Mouse (Mus musculus): ENCODE measurements at regions not wholly inside any gene's neighbourhood (a gene's known extent, or its start where the extent isn't known, plus 50 kb on each side); places are given as distances from the start of the nearest gene placed in this dataset.

DNA sequence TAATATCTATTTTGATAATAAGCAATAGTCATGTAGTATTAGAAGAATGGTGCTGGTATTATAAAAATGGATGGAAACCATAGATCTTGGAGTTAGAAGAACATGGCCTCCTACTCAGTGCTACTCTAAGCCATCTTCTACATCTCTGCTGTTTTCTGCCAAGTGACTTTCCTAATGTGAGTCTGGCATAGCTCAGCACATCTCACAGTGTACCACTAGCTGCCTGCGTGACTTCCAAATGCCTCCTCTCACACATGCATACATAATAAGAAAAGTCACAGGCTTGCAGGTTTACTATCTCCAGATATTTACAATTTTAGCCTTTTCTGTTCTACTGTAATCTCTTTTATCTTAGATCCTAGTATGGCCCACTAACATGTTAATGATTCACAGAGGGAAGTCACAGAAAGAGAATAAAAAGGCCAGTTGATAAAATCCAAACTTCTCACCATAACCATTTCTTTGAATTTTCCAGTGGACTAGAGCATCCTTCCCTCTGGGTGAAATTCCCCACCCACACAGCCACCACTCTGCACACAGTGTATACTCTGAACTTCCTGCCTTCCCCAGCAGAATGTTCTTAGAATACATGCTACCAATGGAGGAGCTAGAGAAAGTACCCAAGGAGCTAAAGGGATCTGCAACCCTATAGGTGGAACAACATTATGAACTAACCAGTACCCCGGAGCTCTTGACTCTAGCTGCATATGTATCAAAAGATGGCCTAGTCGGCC is 717.5 kb upstream of the Igfbp3 start:
- no peak for DNase-seq (ENCODE audit: low spot score)
- Histone ChIP-seq H3K4me3 (no peak overlapping the region), H3K4me1 (no peaks in the 10 kb centered on the region), H3K9me3 (replicated peaks) (peaks cover 6% of the 10 kb centered on the region), H3K27ac (replicated peaks) (no peak overlapping the region), H3K36me3 (no peaks in the 10 kb centered on the region), H3K27me3 (ENCODE audit: low read depth, poor library complexity, severe bottlenecking) (no peaks in the 10 kb centered on the region)
- WGBS = 89% methylated on average over 3 of the region's 3 CpGs

DNA sequence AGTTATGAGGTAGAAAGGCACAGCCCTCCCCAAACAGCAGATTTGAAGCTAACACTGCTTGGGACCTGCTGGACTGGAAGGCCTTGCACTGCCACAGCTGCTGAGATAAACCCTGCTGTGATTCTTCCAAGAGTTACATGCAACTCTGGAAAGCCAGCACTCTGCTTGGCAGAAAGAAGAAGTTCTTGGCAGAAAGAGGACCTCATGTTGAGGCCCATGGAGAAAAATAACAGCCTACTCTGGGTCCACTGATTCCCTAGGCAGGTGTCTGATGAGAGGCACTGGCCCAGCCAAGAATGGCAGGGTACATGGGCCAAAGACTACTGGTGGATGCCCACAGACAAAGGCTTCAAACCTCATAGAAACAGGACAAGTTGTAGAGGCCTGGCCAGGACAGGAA is 714.0 kb upstream of the Igfbp3 start:
- no peaks in the 10 kb centered on the region for H3K4me1 ChIP-seq

DNA sequence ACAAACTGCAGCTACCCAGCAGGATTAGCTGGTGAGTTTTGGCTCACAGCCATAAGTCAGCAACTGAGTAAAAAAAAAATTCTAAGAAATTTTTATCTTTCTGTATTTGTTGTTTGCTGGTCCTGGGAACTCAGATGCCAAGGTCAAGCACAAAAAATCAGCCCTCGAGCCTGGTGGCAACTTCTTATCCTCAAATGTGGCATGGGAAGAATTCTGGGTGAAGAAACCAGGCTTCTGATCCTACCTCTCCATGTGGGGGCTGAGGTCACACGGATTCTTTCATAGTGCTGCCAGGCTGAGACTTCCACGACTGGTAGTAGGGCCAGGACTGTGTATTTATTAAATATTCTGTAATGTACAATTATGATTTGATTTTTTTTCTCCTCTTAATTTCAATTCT is 698.3 kb upstream of the Igfbp3 start:
- no peak overlapping the region for H3K4me3 ChIP-seq
- H3K9me3 ChIP-seq (replicated peaks) = no peaks in the 10 kb centered on the region
- no peaks in the 10 kb centered on the region for H3K27me3 ChIP-seq (ENCODE audit: low read depth, poor library complexity, severe bottlenecking)
- DNase-seq (ENCODE audit: low spot score) = no peak
- H3K27ac ChIP-seq (replicated peaks) = no peak overlapping the region
- no peaks in the 10 kb centered on the region for H3K4me1 ChIP-seq
- no peaks in the 10 kb centered on the region for H3K36me3 ChIP-seq
- WGBS = 80% methylated on average over 3 of the region's 3 CpGs

More for the DNA sequence above, 714.0 kb upstream of the Igfbp3 start:
- Histone ChIP-seq H3K4me3 (no peak overlapping the region), H3K27ac (replicated peaks) (no peak overlapping the region), H3K9me3 (replicated peaks) (peaks cover 6% of the 10 kb centered on the region), H3K36me3 (no peaks in the 10 kb centered on the region), H3K27me3 (ENCODE audit: low read depth, poor library complexity, severe bottlenecking) (no peaks in the 10 kb centered on the region)
- no peak for DNase-seq (ENCODE audit: low spot score)

DNA sequence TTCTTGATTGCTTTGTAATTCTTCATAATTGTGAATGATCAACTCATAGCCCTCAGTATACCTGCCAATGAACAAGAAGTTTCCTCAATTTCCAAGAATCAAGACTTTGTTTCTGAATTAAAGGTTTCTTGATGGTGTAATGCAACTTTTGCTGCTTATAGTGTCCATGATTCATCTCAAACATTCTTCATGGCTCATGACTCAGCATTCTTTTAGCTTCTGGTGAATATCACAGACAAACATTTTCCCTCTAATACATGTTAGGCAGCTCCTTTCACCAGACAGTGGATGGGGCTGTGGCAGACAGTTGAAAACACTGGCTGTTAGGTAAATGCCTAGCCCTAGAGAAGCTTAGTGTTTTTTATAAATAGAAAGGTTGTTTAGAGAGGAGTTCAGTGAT is 686.5 kb upstream of the Igfbp3 start:
- no peaks in the 10 kb centered on the region for H3K36me3 ChIP-seq
- no peak for DNase-seq (ENCODE audit: low spot score)
- H3K4me1 ChIP-seq = no peaks in the 10 kb centered on the region
- no peak overlapping the region for H3K4me3 ChIP-seq
- H3K9me3 ChIP-seq (replicated peaks) = no peaks in the 10 kb centered on the region
- H3K27ac ChIP-seq (replicated peaks) = no peak overlapping the region
- H3K27me3 ChIP-seq (ENCODE audit: low read depth, poor library complexity, severe bottlenecking) = no peaks in the 10 kb centered on the region

DNA sequence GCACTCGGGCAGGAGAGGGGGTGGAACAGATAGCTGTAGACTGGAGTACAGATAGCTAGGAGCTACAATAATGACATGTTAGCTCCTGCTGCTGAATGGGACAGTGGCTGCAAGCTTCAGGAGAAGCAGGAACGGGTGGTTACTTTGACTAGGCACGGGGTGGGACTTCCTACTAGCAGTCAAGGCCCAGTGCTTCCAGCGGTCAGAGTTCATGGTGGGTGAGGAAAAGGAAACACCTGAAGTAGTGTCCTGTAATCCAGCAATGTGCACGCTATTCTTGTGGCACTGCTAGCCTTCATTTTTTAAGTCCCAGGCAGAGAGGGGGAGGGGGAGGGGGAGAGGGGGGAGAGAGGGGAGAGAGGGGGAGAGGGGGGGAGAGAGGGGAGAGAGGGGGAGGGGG is 684.5 kb upstream of the Igfbp3 start:
- Histone ChIP-seq H3K4me1 (no peaks in the 10 kb centered on the region), H3K36me3 (no peaks in the 10 kb centered on the region), H3K9me3 (replicated peaks) (no peaks in the 10 kb centered on the region), H3K4me3 (no peak overlapping the region), H3K27ac (replicated peaks) (no peak overlapping the region), H3K27me3 (ENCODE audit: low read depth, poor library complexity, severe bottlenecking) (no peaks in the 10 kb centered on the region)
- WGBS = 79% methylated on average over 5 of the region's 5 CpGs
- no peak for DNase-seq (ENCODE audit: low spot score)

DNA sequence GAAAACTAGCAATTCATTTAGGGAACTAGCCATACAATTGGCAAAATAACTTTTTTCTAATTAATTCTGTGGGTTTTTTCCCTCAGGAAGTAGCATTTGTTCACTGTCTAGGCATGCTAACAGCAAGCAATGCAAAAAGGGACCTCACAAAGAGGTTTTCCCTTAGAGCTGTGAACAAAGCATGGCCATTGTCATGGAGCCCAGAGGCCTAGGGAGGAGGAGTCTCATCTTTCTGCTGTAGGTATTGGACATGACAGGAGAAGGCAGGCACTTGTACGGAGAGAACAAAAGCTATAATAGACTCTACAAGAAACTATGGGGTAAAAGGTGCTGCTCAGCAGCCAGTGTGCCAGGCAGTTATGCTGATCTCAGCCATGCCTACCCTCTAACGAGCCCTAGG is 666.8 kb upstream of the Igfbp3 start:
- no peaks in the 10 kb centered on the region for H3K36me3 ChIP-seq
- DNase-seq (ENCODE audit: low spot score) = no peak
- no peaks in the 10 kb centered on the region for H3K9me3 ChIP-seq (replicated peaks)
- H3K4me3 ChIP-seq = no peak overlapping the region
- 56% methylated on average over 2 of the region's 2 CpGs for WGBS
- H3K27me3 ChIP-seq (ENCODE audit: low read depth, poor library complexity, severe bottlenecking) = no peaks in the 10 kb centered on the region
- 0 out of 2 replicates have a peak, but pooled peaks cover 3% of the 10 kb centered on the region for H3K4me1 ChIP-seq
- no peak overlapping the region for H3K27ac ChIP-seq (replicated peaks)

DNA sequence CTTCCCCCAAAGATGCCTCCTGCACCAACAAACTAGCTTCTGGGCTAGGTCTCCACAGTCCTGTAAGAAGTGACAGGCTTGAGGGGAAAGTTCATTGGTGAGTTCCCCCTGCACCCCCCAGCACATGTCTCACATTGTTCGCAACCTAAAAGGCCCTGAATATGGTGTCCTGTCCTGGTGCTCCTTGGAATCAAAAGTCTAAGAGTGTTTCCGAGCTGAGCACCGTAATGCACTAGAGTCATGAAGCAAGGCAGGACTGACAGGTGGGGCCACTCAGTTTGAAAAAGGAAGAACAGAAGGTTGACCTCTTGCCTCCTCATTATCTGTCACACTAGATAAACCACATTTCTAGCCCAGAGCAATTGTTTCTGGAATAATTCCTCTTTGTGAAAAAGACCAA is 650.4 kb upstream of the Igfbp3 start:
- Histone ChIP-seq H3K36me3 (no peaks in the 10 kb centered on the region), H3K4me1 (no peaks in the 10 kb centered on the region), H3K27me3 (ENCODE audit: low read depth, poor library complexity, severe bottlenecking) (no peaks in the 10 kb centered on the region), H3K4me3 (no peak overlapping the region), H3K27ac (replicated peaks) (no peak overlapping the region), H3K9me3 (replicated peaks) (no peaks in the 10 kb centered on the region)
- DNase-seq (ENCODE audit: low spot score) = no peak
- WGBS = 85% methylated on average over 3 of the region's 3 CpGs

DNA sequence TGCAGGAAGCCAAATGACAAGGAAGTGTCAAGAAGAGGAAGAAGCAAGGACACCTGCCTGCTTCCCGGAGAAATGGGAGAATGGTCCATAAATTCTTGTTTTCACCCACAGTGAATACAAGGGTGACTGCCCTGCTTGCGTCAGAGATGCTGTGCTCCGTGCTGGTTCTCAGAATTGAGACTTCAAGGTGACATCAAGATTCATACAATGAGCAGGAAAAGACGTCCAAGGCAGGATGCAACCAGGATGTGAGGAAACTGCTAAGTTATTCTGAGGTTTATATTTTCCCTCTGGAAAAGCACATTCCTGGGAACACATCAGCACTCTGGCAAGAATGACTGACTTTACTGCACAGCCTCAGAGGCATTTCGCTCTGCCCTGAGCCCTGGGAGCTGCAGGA is 650.0 kb upstream of the Igfbp3 start:
- H3K27me3 ChIP-seq (ENCODE audit: low read depth, poor library complexity, severe bottlenecking) = no peaks in the 10 kb centered on the region
- 79% methylated on average over 5 of the region's 5 CpGs for WGBS
- H3K4me3 ChIP-seq = no peak overlapping the region
- H3K4me1 ChIP-seq = no peaks in the 10 kb centered on the region
- no peaks in the 10 kb centered on the region for H3K9me3 ChIP-seq (replicated peaks)
- no peak for DNase-seq (ENCODE audit: low spot score)
- no peak overlapping the region for H3K27ac ChIP-seq (replicated peaks)
- H3K36me3 ChIP-seq = no peaks in the 10 kb centered on the region

DNA sequence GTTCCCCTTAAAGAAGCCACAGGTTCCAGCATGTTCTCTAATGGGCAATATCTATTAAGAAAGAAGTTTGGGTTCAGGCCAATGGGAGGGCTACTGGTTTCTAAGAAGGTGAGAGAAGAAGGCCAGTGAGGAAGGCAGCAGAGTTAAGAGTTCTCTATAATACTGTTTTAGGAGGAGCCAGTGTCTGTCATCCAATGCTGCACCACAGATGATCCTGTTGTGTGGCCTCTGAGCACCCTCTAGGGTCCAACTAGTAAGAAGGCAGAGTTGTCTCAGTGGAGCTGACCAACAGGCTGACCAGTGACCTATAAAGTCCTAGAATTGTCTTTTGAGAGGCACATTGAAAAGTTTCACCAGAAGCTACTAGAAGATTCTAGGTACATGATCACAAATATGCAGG is 648.8 kb upstream of the Igfbp3 start:
- H3K4me3 ChIP-seq = no peak overlapping the region
- H3K9me3 ChIP-seq (replicated peaks) = no peaks in the 10 kb centered on the region
- DNase-seq (ENCODE audit: low spot score) = no peak
- no peaks in the 10 kb centered on the region for H3K4me1 ChIP-seq
- no peaks in the 10 kb centered on the region for H3K36me3 ChIP-seq
- H3K27ac ChIP-seq (replicated peaks) = no peak overlapping the region
- H3K27me3 ChIP-seq (ENCODE audit: low read depth, poor library complexity, severe bottlenecking) = no peaks in the 10 kb centered on the region

DNA sequence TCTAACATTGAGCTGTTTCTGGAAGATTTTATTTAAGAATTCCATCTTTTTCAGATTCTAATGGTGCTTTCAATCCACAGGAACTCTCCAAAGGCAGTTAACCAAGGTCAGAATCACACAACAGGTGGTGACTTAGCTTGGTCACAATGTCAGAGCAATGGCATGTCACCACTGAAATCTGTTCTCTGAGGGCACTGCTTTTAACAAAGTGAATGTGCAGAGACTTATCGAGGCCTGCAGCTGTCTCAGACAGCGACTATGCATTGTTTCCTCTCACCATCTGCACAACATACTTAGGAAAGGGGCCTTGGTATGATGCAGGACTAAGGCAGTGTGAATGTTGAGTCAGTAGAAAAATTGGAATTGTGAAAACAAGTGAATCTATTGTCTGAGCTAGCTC is 638.9 kb upstream of the Igfbp3 start:
- Histone ChIP-seq H3K36me3 (no peaks in the 10 kb centered on the region), H3K9me3 (replicated peaks) (peaks cover 16% of the 10 kb centered on the region), H3K4me3 (no peak overlapping the region), H3K27ac (replicated peaks) (no peak overlapping the region), H3K27me3 (ENCODE audit: low read depth, poor library complexity, severe bottlenecking) (no peaks in the 10 kb centered on the region), H3K4me1 (no peaks in the 10 kb centered on the region)
- no peak for DNase-seq (ENCODE audit: low spot score)
- 81% methylated on average over 2 of the region's 2 CpGs for WGBS

DNA sequence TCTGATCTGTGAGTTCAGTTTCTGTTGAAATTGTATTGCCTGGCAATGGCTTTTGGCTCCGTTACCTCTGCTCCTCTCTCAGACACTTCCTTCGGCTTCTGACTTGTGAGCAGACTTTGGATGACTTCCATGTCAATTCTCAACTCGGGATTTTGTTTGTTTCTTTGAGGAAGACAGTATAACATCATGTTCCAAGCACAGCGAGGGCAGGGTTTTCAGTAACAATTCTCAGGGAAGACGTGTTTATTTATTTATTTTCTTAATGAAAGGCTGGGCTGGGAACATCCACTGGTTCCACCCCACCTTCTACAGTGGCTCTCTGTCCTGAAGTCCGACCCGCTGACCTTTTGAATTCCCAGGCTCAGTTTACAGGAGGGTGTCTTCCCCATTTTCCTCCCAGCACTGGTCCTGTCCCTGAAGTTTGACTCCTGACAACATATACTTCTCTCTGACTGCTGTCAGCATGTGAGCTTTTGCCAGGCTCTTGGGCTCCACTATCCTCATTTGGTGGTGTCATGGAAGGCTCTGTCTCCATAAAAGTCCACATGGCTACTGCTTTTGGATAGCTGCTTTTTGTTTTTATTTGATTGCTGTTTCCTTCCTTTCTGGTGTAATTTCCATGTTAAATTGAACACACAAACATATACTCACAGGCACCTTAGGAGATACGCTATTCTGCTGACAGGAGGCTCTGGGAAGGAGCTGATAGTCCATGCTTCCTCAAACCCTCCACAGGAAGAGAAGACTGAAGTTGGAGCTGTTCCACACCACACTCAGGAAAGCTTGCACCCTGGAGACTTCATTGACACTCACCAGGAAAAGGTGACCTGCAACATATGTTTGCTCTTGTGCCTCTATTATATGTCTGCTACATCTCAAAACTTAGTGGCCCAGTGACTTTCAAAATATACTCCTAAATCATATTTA is 624.9 kb upstream of the Igfbp3 start:
- 69% methylated on average over 8 of the region's 8 CpGs for WGBS
- Histone ChIP-seq H3K4me3 (no peak overlapping the region), H3K36me3 (no peaks in the 10 kb centered on the region), H3K9me3 (replicated peaks) (no peaks in the 10 kb centered on the region), H3K27ac (replicated peaks) (no peak overlapping the region), H3K4me1 (no peaks in the 10 kb centered on the region), H3K27me3 (ENCODE audit: low read depth, poor library complexity, severe bottlenecking) (no peaks in the 10 kb centered on the region)
- DNase-seq (ENCODE audit: low spot score) = no peak

DNA sequence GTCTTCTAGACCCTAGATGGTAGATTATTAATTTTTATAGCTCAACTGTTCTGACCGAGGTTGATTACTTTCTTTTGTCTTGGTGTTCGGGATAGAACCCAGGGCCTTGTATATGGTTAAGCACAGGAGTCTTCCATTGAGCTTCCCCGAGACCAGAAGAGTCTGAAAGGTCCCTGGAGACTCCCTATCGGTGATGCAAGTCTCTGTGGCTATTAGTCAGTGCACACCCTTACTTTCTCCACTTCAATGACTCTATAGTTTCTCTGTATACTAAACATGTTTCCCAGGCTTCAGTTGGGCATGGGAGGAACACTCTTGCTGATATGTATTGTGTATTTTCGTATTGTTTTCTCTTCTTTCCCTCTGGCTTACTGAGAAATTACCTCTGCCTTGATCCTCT is 623.8 kb upstream of the Igfbp3 start:
- Histone ChIP-seq H3K36me3 (no peaks in the 10 kb centered on the region), H3K9me3 (replicated peaks) (no peaks in the 10 kb centered on the region), H3K27ac (replicated peaks) (no peak overlapping the region), H3K27me3 (ENCODE audit: low read depth, poor library complexity, severe bottlenecking) (no peaks in the 10 kb centered on the region), H3K4me1 (no peaks in the 10 kb centered on the region), H3K4me3 (no peak overlapping the region)
- no peak for DNase-seq (ENCODE audit: low spot score)
- 89% methylated on average over 5 of the region's 5 CpGs for WGBS

DNA sequence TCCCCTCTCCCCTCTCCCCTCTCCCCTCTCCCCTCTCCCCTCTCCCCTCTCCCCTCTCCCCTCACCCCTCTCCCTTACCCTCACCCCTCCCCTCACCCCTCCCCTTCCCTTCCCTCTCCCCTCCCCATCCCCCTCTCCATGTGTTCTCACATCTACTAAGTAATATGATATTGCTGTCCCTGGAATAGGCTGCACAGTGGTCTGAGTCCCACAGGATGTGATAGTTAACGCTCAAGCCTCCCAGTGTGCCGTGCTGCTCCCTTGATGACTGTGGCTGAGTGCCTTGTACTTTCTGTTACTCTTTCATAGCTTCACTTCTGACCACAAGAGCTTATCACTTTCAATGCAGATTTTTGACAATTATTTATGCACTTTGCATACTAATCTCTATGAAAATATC is 620.4 kb upstream of the Igfbp3 start:
- DNase-seq (ENCODE audit: low spot score) = no peak
- H3K27ac ChIP-seq (replicated peaks) = no peak overlapping the region
- 70% methylated on average over 2 of the region's 2 CpGs for WGBS

More for the DNA sequence above, 620.4 kb upstream of the Igfbp3 start:
- H3K4me1 ChIP-seq = no peaks in the 10 kb centered on the region
- no peaks in the 10 kb centered on the region for H3K27me3 ChIP-seq (ENCODE audit: low read depth, poor library complexity, severe bottlenecking)
- H3K4me3 ChIP-seq = no peak overlapping the region
- H3K9me3 ChIP-seq (replicated peaks) = no peaks in the 10 kb centered on the region
- no peaks in the 10 kb centered on the region for H3K36me3 ChIP-seq

Measured in midbrain, embryonic 10.5 days (tissue).